Mouse (Mus musculus): Measurements from ENCODE around the gene Midn. TPM values are rescaled to one million over a fixed set of nuclear protein-coding genes. Genes with fewer than 3 reads are reported as not detected.

The Midn gene
- total RNA-seq, 2 experiments from 2014 or later: 74.3 to 98.7 TPM

- DNase-seq (ENCODE audit: low spot score in 2 of 2): no peak
- intact Hi-C loops (cut with DNase I): no loop called here
Observed at GRCm38 (mm10) chr10:80207676-80208075, 59.6 kb downstream of the Midn start.

Other genes starting within 250 kb of the Midn start
- gene Med16, start 239.3 kb upstream of the Midn start, total RNA-seq (2021): 10 to 100 TPM; 57.5 to 59.8 TPM
- not detected for gene Gm26602, start 237.4 kb upstream of the Midn start, total RNA-seq (2021)
- 1 to 10 TPM; 7.1 to 7.8 TPM for gene Kiss1r, start 231.3 kb upstream of the Midn start, total RNA-seq (2021)
- 100 to 1,000 TPM; 366 to 394 TPM for gene R3hdm4, start 227.1 kb upstream of the Midn start, total RNA-seq (2021)
- 1 to 10 TPM; 5.4 to 8.6 TPM for gene Arid3a, start 221.2 kb upstream of the Midn start, total RNA-seq (2021)
- gene Wdr18, start 188.1 kb upstream of the Midn start, total RNA-seq (2021): 10 to 100 TPM; 41.1 to 49.9 TPM
- under 1 TPM; 0.14 to 0.23 TPM for gene Grin3b, start 177.6 kb upstream of the Midn start, total RNA-seq (2021)
- 100 to 1,000 TPM; 123 to 124 TPM for gene Tmem259, start 163.9 kb upstream of the Midn start, total RNA-seq (2021)
- gene Cnn2, start 159.7 kb upstream of the Midn start, total RNA-seq (2021): 1 to 10 TPM; 6.0 to 8.2 TPM
- 10 to 100 TPM; 10.9 to 12.3 TPM for gene Abca7, start 151.8 kb upstream of the Midn start, total RNA-seq (2021)
- 1 to 10 TPM; 3.6 to 4.0 TPM for gene Arhgap45, start 131.6 kb upstream of the Midn start, total RNA-seq (2021)
- gene Polr2e, start 108.5 kb upstream of the Midn start, total RNA-seq (2021): 10 to 100 TPM; 71.3 to 74.8 TPM
- gene Gpx4, start 101.1 kb upstream of the Midn start, total RNA-seq (2021): 100 to 1,000 TPM; 504 to 528 TPM
- gene Sbno2, start 42.7 kb upstream of the Midn start, total RNA-seq (2021): 10 to 100 TPM; 17.8 to 17.9 TPM
- 10 to 100 TPM; 92.1 to 95.0 TPM for gene Stk11, start 32.5 kb upstream of the Midn start, total RNA-seq (2021)
- 100 to 1,000 TPM; 372 to 381 TPM for gene Atp5d, start 9.6 kb upstream of the Midn start, total RNA-seq (2021)
- gene Cbarp, start 7.4 kb upstream of the Midn start, total RNA-seq (2021): 100 to 1,000 TPM; 487 TPM
- 10 to 100 TPM; 77.3 to 90.1 TPM for gene Cirbp, start 17.7 kb downstream of the Midn start, total RNA-seq (2021)
- 1 to 10 TPM; 6.7 to 7.6 TPM for gene 1600002K03Rik, start 24.7 kb downstream of the Midn start, total RNA-seq (2021)
- 1 to 10 TPM; 9.2 to 9.9 TPM for gene Efna2, start 31.2 kb downstream of the Midn start, total RNA-seq (2021)
- 10 to 100 TPM; 40.9 to 41.2 TPM for gene Mum1, start 78.2 kb downstream of the Midn start, total RNA-seq (2021)
- 100 to 1,000 TPM; 182 to 187 TPM for gene Ndufs7, start 100.8 kb downstream of the Midn start, total RNA-seq (2021)
- 10 to 100 TPM; 27.6 to 30.7 TPM for gene Gamt, start 112.7 kb downstream of the Midn start, total RNA-seq (2021)
- gene Dazap1, start 113.2 kb downstream of the Midn start, total RNA-seq (2021): 10 to 100 TPM; 76.9 to 93.8 TPM
- 100 to 1,000 TPM; 788 to 790 TPM for gene Rps15, start 144.2 kb downstream of the Midn start, total RNA-seq (2021)
- 100 to 1,000 TPM in 1 of 2 experiments, 10 to 100 TPM in 1; 93.4 to 103 TPM for gene Apc2, start 147.7 kb downstream of the Midn start, total RNA-seq (2021)
- gene 2310011J03Rik, start 172.3 kb downstream of the Midn start, total RNA-seq (2021): 10 to 100 TPM; 27.3 to 29.8 TPM
- 1 to 10 TPM; 4.5 to 4.6 TPM for gene Pcsk4, start 181.2 kb downstream of the Midn start, total RNA-seq (2021)
- gene Reep6, start 181.7 kb downstream of the Midn start, total RNA-seq (2021): 10 to 100 TPM; 10.5 to 11.2 TPM
- 1 to 10 TPM; 5.1 to 7.4 TPM for gene Adamtsl5, start 200.1 kb downstream of the Midn start, total RNA-seq (2021)
- gene Plk5, start 208.2 kb downstream of the Midn start, total RNA-seq (2021): 10 to 100 TPM; 22.6 to 24.9 TPM
- 10 to 100 TPM; 17.7 to 22.2 TPM for gene Mex3d, start 239.4 kb downstream of the Midn start, total RNA-seq (2021)

Data from left cerebral cortex, postnatal 25 days (tissue).